In genomic region chr12:69890476-69890875, GRCm38 (mm10) we compare ENCODE assay signal across 8 mouse cellular contexts. TPM values are rescaled to one million over a fixed set of nuclear protein-coding genes. Genes with fewer than 3 reads are reported as not detected.
DNase-seq lines count a peak whose midpoint lies in the region; ATAC-seq and TF ChIP-seq lines count a peak whose summit lies in the region.

No protein-coding gene starts in this region.

- no peak for ATAC-seq in liver, embryonic 13.5 days (ENCODE audit: low read depth)

- peak overlapping the region; percentile 70 for H3K27ac ChIP-seq in liver, embryonic 13.5 days
- H3K27ac ChIP-seq in olfactory bulb, adult 2 months (ENCODE audit: insufficient read depth, low read depth, low read length), result no peak overlapping the region
- H3K27ac ChIP-seq in cerebellum, adult 2 months (ENCODE audit: insufficient read depth, low read length), result no peak overlapping the region

- H3K36me3 ChIP-seq in erythroblast, embryonic 14.5 days (ENCODE audit: control insufficient read depth), result peaks cover 57% of the 10 kb centered on the region
- peaks cover 18% of the 10 kb centered on the region for H3K36me3 ChIP-seq in liver, embryonic 13.5 days

- peaks cover 56% of the 10 kb centered on the region for H3K4me1 ChIP-seq in erythroblast, embryonic 14.5 days (ENCODE audit: control insufficient read depth)
- peaks cover 55% of the 10 kb centered on the region for H3K4me1 ChIP-seq in liver, embryonic 13.5 days (replicated peaks)
- peaks cover 22% of the 10 kb centered on the region for H3K4me1 ChIP-seq in olfactory bulb, adult 2 months (ENCODE audit: control insufficient read depth, insufficient read depth, low read length)
- peaks cover 17% of the 10 kb centered on the region for H3K4me1 ChIP-seq in cerebellum, adult 2 months (ENCODE audit: control insufficient read depth, insufficient read depth, low read length)

- WGBS in liver, embryonic 13.5 days (ENCODE audit: insufficient replicate concordance), result 14% methylated on average over 5 of the region's 5 CpGs
- WGBS in olfactory bulb, adult 2 months, result 22% methylated on average over 5 of the region's 5 CpGs
- 9% methylated on average over 5 of the region's 5 CpGs for WGBS in cerebellum, adult 2 months

- no peak for TF ChIP-seq POLR2A in olfactory bulb, adult 2 months (IDR thresholded peaks at IDR 0.05; ENCODE audit: insufficient read depth, low read depth, low read length)
- no peak for TF ChIP-seq POLR2A in cerebellum, adult 2 months (IDR thresholded peaks at IDR 0.05; ENCODE audit: borderline replicate concordance, insufficient read depth, low read length)

- peak overlapping the region; percentile 92 for H3K4me2 ChIP-seq in liver, embryonic 13.5 days

- DNase-seq in retina, postnatal 1 day, result peak; percentile 33
- DNase-seq in retina, embryonic 14.5 days (ENCODE audit: low spot score), result no peak
- no peak for DNase-seq in liver, embryonic 13.5 days
- DNase-seq in T-cell, adult 2 months (ENCODE audit: low spot score), result no peak
- DNase-seq in cerebellum, adult 2 months, result no peak
- DNase-seq in cerebellum, adult 9-11 months, result no peak

- H3K9me3 ChIP-seq in erythroblast, embryonic 14.5 days (ENCODE audit: control insufficient read depth, low read length), result no peaks in the 10 kb centered on the region
- no peaks in the 10 kb centered on the region for H3K9me3 ChIP-seq in liver, embryonic 13.5 days (replicated peaks)

- peak overlapping the region; percentile 99 for H3K4me3 ChIP-seq in erythroblast, embryonic 14.5 days (replicated peaks)
- peak overlapping the region; percentile 95 for H3K4me3 ChIP-seq in liver, embryonic 13.5 days (replicated peaks)
- H3K4me3 ChIP-seq in olfactory bulb, adult 2 months (ENCODE audit: insufficient read depth, low read depth, low read length), result peak overlapping the region; percentile 11
- no peak overlapping the region for H3K4me3 ChIP-seq in cerebellum, adult 2 months (replicated peaks; ENCODE audit: insufficient read depth, low read depth, low read length)

- peak overlapping the region; percentile 98 for H3K9ac ChIP-seq in liver, embryonic 13.5 days

- no peaks in the 10 kb centered on the region for H3K27me3 ChIP-seq in erythroblast, embryonic 14.5 days (ENCODE audit: control insufficient read depth)
- H3K27me3 ChIP-seq in liver, embryonic 13.5 days, result no peaks in the 10 kb centered on the region
- no peaks in the 10 kb centered on the region for H3K27me3 ChIP-seq in cerebellum, adult 2 months (ENCODE audit: control insufficient read depth, insufficient read depth, low read length)

- no peak for TF ChIP-seq CTCF in olfactory bulb, adult 2 months (IDR thresholded peaks at IDR 0.05; ENCODE audit: insufficient read depth, low read depth, low read length)
- no peak for TF ChIP-seq CTCF in cerebellum, adult 2 months (IDR thresholded peaks at IDR 0.05; ENCODE audit: borderline replicate concordance, insufficient read depth, low read depth, low read length)

RNA-seq across cellular contexts. Expression of gene Atl1, which starts 1.9 kb away (rescaled TPM):
- polyA plus RNA-seq in erythroblast, embryonic 14.5 days (2012), result 0.07 and 0.21 TPM in 2 replicates
- polyA plus RNA-seq in liver, embryonic 13.5 days (2015; fragmentation: Nextera tagmentation; extraction: Ambion mirVana), result 1.4 and 1.5 TPM in 2 replicates
- polyA plus RNA-seq in olfactory bulb, adult 2 months (2012; ENCODE audit: insufficient read depth, insufficient read length, low replicate concordance, missing spikeins), result not detected in 2 replicates
- polyA plus RNA-seq in cerebellum, adult 2 months (2012; rRNA removed), result 79.9 and 85.5 TPM in 2 replicates

RNA-seq across cellular contexts. Expression of gene Map4k5, which starts 2.5 kb away (rescaled TPM):
- 1.2 and 2.0 TPM in 2 replicates for polyA plus RNA-seq in erythroblast, embryonic 14.5 days (2012)
- polyA plus RNA-seq in liver, embryonic 13.5 days (2015; fragmentation: Nextera tagmentation; extraction: Ambion mirVana), result 20.7 and 25.4 TPM in 2 replicates
- not detected in 2 replicates for polyA plus RNA-seq in olfactory bulb, adult 2 months (2012; ENCODE audit: insufficient read depth, insufficient read length, low replicate concordance, missing spikeins)
- polyA plus RNA-seq in cerebellum, adult 2 months (2012; rRNA removed), result 22.7 and 22.9 TPM in 2 replicates

Comparison
In these comparisons a context has a peak if more than half of its experiments do, and no peak if none do; other contexts are left out.
1. RNA of gene Atl1, which starts 1.9 kb away (polyA plus RNA-seq): 79.9 to 85.5 TPM in cerebellum, adult 2 months; 1.4 to 1.5 TPM in liver, embryonic 13.5 days, 0.07 to 0.21 TPM in erythroblast, embryonic 14.5 days and not detected in olfactory bulb, adult 2 months; every median in the first group is over 10 times any median in the second.